Mouse (Mus musculus): Measurements from ENCODE around the gene Krt79. TPM values are rescaled to one million over a fixed set of nuclear protein-coding genes. Genes with fewer than 3 reads are reported as not detected.

Krt79 gene
- polyA plus RNA-seq, 1 experiment = not detected

- no peak overlapping the region for H3K9ac ChIP-seq (ENCODE audit: low read depth, poor library complexity, severe bottlenecking)
- no peak for TF ChIP-seq POLR2A (IDR thresholded peaks at IDR 0.05; ENCODE audit: insufficient read depth, low read length)
- no peak for TF ChIP-seq CTCF (IDR thresholded peaks at IDR 0.05; ENCODE audit: low read depth, low read length)
- TF ChIP-seq EP300 (IDR thresholded peaks at IDR 0.05; ENCODE audit: insufficient read depth, low read depth, low read length) = no peak
- H3K4me1 ChIP-seq (ENCODE audit: control insufficient read depth, insufficient read depth, low read length) = no peaks in the 10 kb centered on the region
- no peaks in the 10 kb centered on the region for H3K27me3 ChIP-seq (ENCODE audit: control insufficient read depth, insufficient read depth, low read length, poor library complexity, severe bottlenecking)
- H3K27ac ChIP-seq (ENCODE audit: insufficient read depth, low read length) = no peak overlapping the region
- no peaks in the 10 kb centered on the region for H3K9me3 ChIP-seq (replicated peaks; ENCODE audit: control insufficient read depth, insufficient read depth, low read length, poor library complexity, severe bottlenecking)
- no peak overlapping the region for H3K4me3 ChIP-seq (ENCODE audit: low read depth, low read length)
- H3K36me3 ChIP-seq (ENCODE audit: control insufficient read depth, insufficient read depth, low read length, poor library complexity, severe bottlenecking) = no peaks in the 10 kb centered on the region
Measured at GRCm38 (mm10) chr15:101902171-101903149, 37.7 kb downstream of the Krt79 start.

GRCm38 (mm10) chr15:101895216-101895615, 44.9 kb downstream of the Krt79 start:
- TF ChIP-seq CTCF (IDR thresholded peaks at IDR 0.05; ENCODE audit: low read depth, low read length) (no peak), POLR2A (IDR thresholded peaks at IDR 0.05; ENCODE audit: insufficient read depth, low read length) (no peak), EP300 (IDR thresholded peaks at IDR 0.05; ENCODE audit: insufficient read depth, low read depth, low read length) (no peak)
- no peaks in the 10 kb centered on the region for H3K4me1 ChIP-seq (ENCODE audit: control insufficient read depth, insufficient read depth, low read length)
- no peaks in the 10 kb centered on the region for H3K9me3 ChIP-seq (replicated peaks; ENCODE audit: control insufficient read depth, insufficient read depth, low read length, poor library complexity, severe bottlenecking)
- H3K4me3 ChIP-seq (ENCODE audit: low read depth, low read length) = no peak overlapping the region
- no peak overlapping the region for H3K9ac ChIP-seq (ENCODE audit: low read depth, poor library complexity, severe bottlenecking)
- no peak overlapping the region for H3K27ac ChIP-seq (ENCODE audit: insufficient read depth, low read length)
- no peaks in the 10 kb centered on the region for H3K36me3 ChIP-seq (ENCODE audit: control insufficient read depth, insufficient read depth, low read length, poor library complexity, severe bottlenecking)
- H3K27me3 ChIP-seq (ENCODE audit: control insufficient read depth, insufficient read depth, low read length, poor library complexity, severe bottlenecking) = no peaks in the 10 kb centered on the region

GRCm38 (mm10) chr15:101892820-101893219, 47.3 kb downstream of the Krt79 start, which contains the start of gene Krt76:
Krt76 (minus strand) TSS chr15:101892920.
- TF ChIP-seq EP300 (IDR thresholded peaks at IDR 0.05; ENCODE audit: insufficient read depth, low read depth, low read length) (no peak), CTCF (IDR thresholded peaks at IDR 0.05; ENCODE audit: low read depth, low read length) (no peak), POLR2A (IDR thresholded peaks at IDR 0.05; ENCODE audit: insufficient read depth, low read length) (no peak)
- no peaks in the 10 kb centered on the region for H3K4me1 ChIP-seq (ENCODE audit: control insufficient read depth, insufficient read depth, low read length)

GRCm38 (mm10) chr15:101879776-101880175, 60.3 kb downstream of the Krt79 start:
- Histone ChIP-seq H3K4me3 (ENCODE audit: low read depth, low read length) (no peak overlapping the region), H3K4me1 (ENCODE audit: control insufficient read depth, insufficient read depth, low read length) (no peaks in the 10 kb centered on the region), H3K27ac (ENCODE audit: insufficient read depth, low read length) (no peak overlapping the region), H3K36me3 (ENCODE audit: control insufficient read depth, insufficient read depth, low read length, poor library complexity, severe bottlenecking) (no peaks in the 10 kb centered on the region), H3K27me3 (ENCODE audit: control insufficient read depth, insufficient read depth, low read length, poor library complexity, severe bottlenecking) (no peaks in the 10 kb centered on the region), H3K9ac (ENCODE audit: low read depth, poor library complexity, severe bottlenecking) (no peak overlapping the region), H3K9me3 (replicated peaks; ENCODE audit: control insufficient read depth, insufficient read depth, low read length, poor library complexity, severe bottlenecking) (no peaks in the 10 kb centered on the region)
- TF ChIP-seq POLR2A (IDR thresholded peaks at IDR 0.05; ENCODE audit: insufficient read depth, low read length) = no peak
- no peak for TF ChIP-seq EP300 (IDR thresholded peaks at IDR 0.05; ENCODE audit: insufficient read depth, low read depth, low read length)
- TF ChIP-seq CTCF (IDR thresholded peaks at IDR 0.05; ENCODE audit: low read depth, low read length) = no peak

More at GRCm38 (mm10) chr15:101892820-101893219, 47.3 kb downstream of the Krt79 start, which contains the start of gene Krt76:
- Histone ChIP-seq H3K9me3 (replicated peaks; ENCODE audit: control insufficient read depth, insufficient read depth, low read length, poor library complexity, severe bottlenecking) (no peaks in the 10 kb centered on the region), H3K4me3 (ENCODE audit: low read depth, low read length) (no peak within 1 kb of the TSS), H3K9ac (ENCODE audit: low read depth, poor library complexity, severe bottlenecking) (no peak within 1 kb of the TSS), H3K27ac (ENCODE audit: insufficient read depth, low read length) (no peak within 1 kb of the TSS), H3K36me3 (ENCODE audit: control insufficient read depth, insufficient read depth, low read length, poor library complexity, severe bottlenecking) (no peaks in the 10 kb centered on the region), H3K27me3 (ENCODE audit: control insufficient read depth, insufficient read depth, low read length, poor library complexity, severe bottlenecking) (no peaks in the 10 kb centered on the region)

Other genes starting within 250 kb of the Krt79 start
- gene Krt6a, start 246.0 kb downstream of the Krt79 start, polyA plus RNA-seq (2011; ENCODE audit: insufficient read depth, insufficient read length, low read depth, missing spikeins) = not detected in 2 replicates
- not detected in 2 replicates for gene Krt5, start 227.4 kb downstream of the Krt79 start, polyA plus RNA-seq (2011; ENCODE audit: insufficient read depth, insufficient read length, low read depth, missing spikeins)
- gene Krt71, start 197.2 kb downstream of the Krt79 start, polyA plus RNA-seq (2011; ENCODE audit: insufficient read depth, insufficient read length, low read depth, missing spikeins) = not detected in 2 replicates
- not detected in 2 replicates for gene Krt72, start 153.9 kb downstream of the Krt79 start, polyA plus RNA-seq (2011; ENCODE audit: insufficient read depth, insufficient read length, low read depth, missing spikeins)
- not detected in 2 replicates for gene Krt73, start 138.0 kb downstream of the Krt79 start, polyA plus RNA-seq (2011; ENCODE audit: insufficient read depth, insufficient read length, low read depth, missing spikeins)
- gene Krt2, start 122.2 kb downstream of the Krt79 start, polyA plus RNA-seq (2011; ENCODE audit: insufficient read depth, insufficient read length, low read depth, missing spikeins) = not detected in 2 replicates
- gene Krt1, start 89.5 kb downstream of the Krt79 start, polyA plus RNA-seq (2011; ENCODE audit: insufficient read depth, insufficient read length, low read depth, missing spikeins) = not detected in 2 replicates
- not detected in 2 replicates for gene Krt77, start 70.6 kb downstream of the Krt79 start, polyA plus RNA-seq (2011; ENCODE audit: insufficient read depth, insufficient read length, low read depth, missing spikeins)
- not detected in 2 replicates for gene Krt76, start 47.4 kb downstream of the Krt79 start, polyA plus RNA-seq (2011; ENCODE audit: insufficient read depth, insufficient read length, low read depth, missing spikeins)
- not detected in 2 replicates for gene Krt4, start 15.6 kb downstream of the Krt79 start, polyA plus RNA-seq (2011; ENCODE audit: insufficient read depth, insufficient read length, low read depth, missing spikeins)
- not detected in 2 replicates for gene Krt78, start 14.0 kb upstream of the Krt79 start, polyA plus RNA-seq (2011; ENCODE audit: insufficient read depth, insufficient read length, low read depth, missing spikeins)
- gene Krt8, start 64.2 kb upstream of the Krt79 start, polyA plus RNA-seq (2011; ENCODE audit: insufficient read depth, insufficient read length, low read depth, missing spikeins) = 306 and 318 TPM in 2 replicates
- gene Krt18, start 87.9 kb upstream of the Krt79 start, polyA plus RNA-seq (2011; ENCODE audit: insufficient read depth, insufficient read length, low read depth, missing spikeins) = 334 and 349 TPM in 2 replicates
- gene Eif4b, start 133.4 kb upstream of the Krt79 start, polyA plus RNA-seq (2011; ENCODE audit: insufficient read depth, insufficient read length, low read depth, missing spikeins) = 584 and 631 TPM in 2 replicates
- gene Tns2, start 160.1 kb upstream of the Krt79 start, polyA plus RNA-seq (2011; ENCODE audit: insufficient read depth, insufficient read length, low read depth, missing spikeins) = 10.4 and 12.8 TPM in 2 replicates
- gene Spryd3, start 195.9 kb upstream of the Krt79 start, polyA plus RNA-seq (2011; ENCODE audit: insufficient read depth, insufficient read length, low read depth, missing spikeins) = 11.7 and 15.1 TPM in 2 replicates
- 2.0 and 2.2 TPM in 2 replicates for gene Igfbp6, start 204.0 kb upstream of the Krt79 start, polyA plus RNA-seq (2011; ENCODE audit: insufficient read depth, insufficient read length, low read depth, missing spikeins)
- gene Soat2, start 210.2 kb upstream of the Krt79 start, polyA plus RNA-seq (2011; ENCODE audit: insufficient read depth, insufficient read length, low read depth, missing spikeins) = 0.45 TPM in 1 of 2 replicates, not detected in the other